ENCODE assay signal across 9 mouse cellular contexts in the genomic region with DNA sequence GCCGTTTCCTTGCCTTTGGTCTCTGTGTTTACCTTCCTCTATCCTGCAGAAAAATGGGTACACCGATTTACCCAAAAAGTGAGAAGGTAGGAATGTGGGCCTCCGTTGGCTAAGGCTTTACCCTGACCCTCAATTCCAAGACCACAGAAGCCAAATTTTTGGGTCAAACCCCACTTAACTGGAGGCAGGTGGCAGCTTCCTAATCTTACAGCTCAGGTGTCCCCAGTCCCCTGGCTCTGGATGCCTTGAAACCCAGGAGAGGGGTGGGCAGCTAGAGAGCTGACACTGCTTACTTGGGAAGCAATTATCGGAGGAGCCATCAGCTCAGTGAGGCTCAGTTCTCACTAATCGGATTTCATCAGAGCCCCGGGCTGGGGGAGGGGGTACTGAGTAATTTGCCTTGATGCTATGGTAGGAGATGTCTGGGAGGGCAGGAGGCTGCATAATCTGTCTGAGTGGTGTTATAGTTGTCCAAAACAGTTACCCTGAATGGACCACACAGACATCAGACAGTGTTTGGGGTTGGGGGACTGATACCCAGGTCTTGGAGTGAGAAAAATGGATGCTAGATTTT. TPM values are rescaled to one million over a fixed set of nuclear protein-coding genes. Genes with fewer than 3 reads are reported as not detected.
DNase-seq lines count a peak whose midpoint lies in the region; ATAC-seq and TF ChIP-seq lines count a peak whose summit lies in the region.
"Had no signal": no experiment of that assay in that cellular context is flagged by ENCODE, and none has a peak within 500 bp of the region (broad histone marks: within the 10 kb centered on the region; RNA-seq: fewer than 3 reads in every experiment).

A gene (minus strand): TSS at position 51 of the 574 bp plus-strand sequence.

- H3K4me3 ChIP-seq in kidney, postnatal 0 days (replicated peaks; ENCODE audit: low read depth, low read length) = no peak within 1 kb of the TSS
- H3K4me3 ChIP-seq in heart, embryonic 16.5 days (ENCODE audit: low read length) = no peak within 1 kb of the TSS
- H3K4me3 ChIP-seq in limb, embryonic 11.5 days (ENCODE audit: low read depth, low read length) = no peak within 1 kb of the TSS
- H3K4me3 ChIP-seq: liver, embryonic 13.5 days had no signal

- H3K9me3 ChIP-seq in kidney, postnatal 0 days (replicated peaks; ENCODE audit: low read length) = no peaks in the 10 kb centered on the region
- H3K9me3 ChIP-seq in heart, embryonic 16.5 days (replicated peaks; ENCODE audit: control insufficient read depth, low read length) = no peaks in the 10 kb centered on the region
- no peaks in the 10 kb centered on the region for H3K9me3 ChIP-seq in limb, embryonic 11.5 days (ENCODE audit: control insufficient read depth, low read length)
- H3K9me3 ChIP-seq: liver, embryonic 13.5 days had no signal

- ATAC-seq in kidney, postnatal 0 days (replicated peaks; ENCODE audit: low FRiP score, low read depth) = no peak
- ATAC-seq in heart, embryonic 16.5 days (replicated peaks; ENCODE audit: extremely low read depth, insufficient read depth, low FRiP score) = no peak
- ATAC-seq in limb, embryonic 11.5 days (ENCODE audit: insufficient number of reproducible peaks, low FRiP score, low TSS enrichment, low read depth) = no peak
- no peak for ATAC-seq in granulocyte monocyte progenitor cell, adult 5-6 weeks (replicated peaks; ENCODE audit: poor library complexity, severe bottlenecking)

- 52% methylated on average over 6 of the region's 6 CpGs for WGBS in kidney, postnatal 0 days
- 31% methylated on average over 6 of the region's 6 CpGs for WGBS in heart, embryonic 16.5 days
- WGBS in limb, embryonic 11.5 days = 29% methylated on average over 6 of the region's 6 CpGs

- no peak for TF ChIP-seq POLR2A in brain, embryonic 14.5 days (IDR thresholded peaks at IDR 0.05; ENCODE audit: borderline replicate concordance, extremely low read depth, insufficient read depth, insufficient read length, poor library complexity, severe bottlenecking)

- no peak within 1 kb of the TSS for H3K9ac ChIP-seq in kidney, postnatal 0 days (ENCODE audit: low read depth, low read length)
- no peak within 1 kb of the TSS for H3K9ac ChIP-seq in heart, embryonic 16.5 days (ENCODE audit: low read length)
- no peak within 1 kb of the TSS for H3K9ac ChIP-seq in limb, embryonic 11.5 days (ENCODE audit: low read length)
- H3K9ac ChIP-seq: liver, embryonic 13.5 days had no signal

- H3K36me3 ChIP-seq in kidney, postnatal 0 days (ENCODE audit: insufficient read depth, low read length) = no peaks in the 10 kb centered on the region
- no peaks in the 10 kb centered on the region for H3K36me3 ChIP-seq in heart, embryonic 16.5 days (ENCODE audit: control insufficient read depth, insufficient read depth)
- H3K36me3 ChIP-seq in limb, embryonic 11.5 days (ENCODE audit: control insufficient read depth, insufficient read depth, low read length) = no peaks in the 10 kb centered on the region
- H3K36me3 ChIP-seq: liver, embryonic 13.5 days had no signal

- H3K4me1 ChIP-seq in kidney, postnatal 0 days (replicated peaks; ENCODE audit: insufficient read depth, low read length) = peaks cover 26% of the 10 kb centered on the region
- peaks cover 24% of the 10 kb centered on the region for H3K4me1 ChIP-seq in heart, embryonic 16.5 days (ENCODE audit: control insufficient read depth, insufficient read depth, low read length)
- H3K4me1 ChIP-seq in limb, embryonic 11.5 days (ENCODE audit: control insufficient read depth, insufficient read depth, low read length) = peaks cover 24% of the 10 kb centered on the region

- H3K27ac ChIP-seq in kidney, postnatal 0 days = no peak within 1 kb of the TSS
- no peak within 1 kb of the TSS for H3K27ac ChIP-seq in heart, embryonic 16.5 days (ENCODE audit: low read length)
- H3K27ac ChIP-seq in limb, embryonic 11.5 days (replicated peaks; ENCODE audit: low read depth, low read length) = no peak within 1 kb of the TSS
- H3K27ac ChIP-seq: liver, embryonic 13.5 days had no signal

- no peaks in the 10 kb centered on the region for H3K27me3 ChIP-seq in kidney, postnatal 0 days (ENCODE audit: insufficient read depth, low read length)
- H3K27me3 ChIP-seq in heart, embryonic 16.5 days (ENCODE audit: control insufficient read depth, insufficient read depth, low read length) = peaks cover 62% of the 10 kb centered on the region
- H3K27me3 ChIP-seq in limb, embryonic 11.5 days (ENCODE audit: control insufficient read depth, insufficient read depth, low read length) = peaks cover 59% of the 10 kb centered on the region

- no peak for TF ChIP-seq CTCF in kidney, postnatal 0 days (IDR thresholded peaks at IDR 0.05; ENCODE audit: low read depth)
- no peak for TF ChIP-seq CTCF in brain, embryonic 14.5 days (IDR thresholded peaks at IDR 0.05; ENCODE audit: borderline replicate concordance, extremely low read depth, insufficient read depth, insufficient read length)

- no peak for DNase-seq in kidney, postnatal 0 days (ENCODE audit: low spot score)
- DNase-seq in kidney, adult 8-10 months = no peak
- DNase-seq in brain, embryonic 14.5 days (ENCODE audit: low read depth) = peak; percentile 22
- no peak for DNase-seq in limb, embryonic 11.5 days (ENCODE audit: low spot score)
- DNase-seq in c-Kit-positive CD71-positive TER-119-positive erythroid progenitor cells, embryonic 14.5 days (ENCODE audit: low spot score) = no peak
- no peak for DNase-seq in right cerebral cortex, adult 18-20 months
- DNase-seq: liver, embryonic 13.5 days had no signal

- no peak within 1 kb of the TSS for H3K4me2 ChIP-seq in kidney, postnatal 0 days (ENCODE audit: low read length)
- H3K4me2 ChIP-seq in heart, embryonic 16.5 days (ENCODE audit: low read depth, low read length) = no peak within 1 kb of the TSS
- no peak within 1 kb of the TSS for H3K4me2 ChIP-seq in limb, embryonic 11.5 days (ENCODE audit: low read depth, severe bottlenecking)

RNA-seq across cellular contexts. Expression of the gene that starts here (rescaled TPM):
- 13.0 TPM in 2 replicates for polyA plus RNA-seq in kidney, postnatal 0 days (2015; fragmentation: Nextera tagmentation; extraction: Ambion mirVana)
- polyA plus RNA-seq in brain, embryonic 14.5 days (2012; rRNA removed) = 30.5 and 31.6 TPM in 2 replicates
- polyA plus RNA-seq in heart, embryonic 16.5 days (2015; fragmentation: Nextera tagmentation; extraction: Ambion mirVana) = 14.9 and 17.1 TPM in 2 replicates
- polyA plus RNA-seq in limb, embryonic 11.5 days (2014; fragmentation: Nextera tagmentation; extraction: Ambion mirVana) = 14.4 and 14.7 TPM in 2 replicates
- 3.3 and 4.7 TPM in 2 replicates for total RNA-seq in granulocyte monocyte progenitor cell, adult 5-6 weeks (2014; fragmentation: Nextera tagmentation)
- 1.8 and 4.0 TPM in 2 replicates for total RNA-seq in granulocyte monocyte progenitor cell, adult 5-6 weeks (2017)
